Mouse (Mus musculus): ENCODE results near the gene Hoxa6. TPM values are rescaled to one million over a fixed set of nuclear protein-coding genes. Genes with fewer than 3 reads are reported as not detected.

Gene Hoxa6
- total and polyA plus RNA-seq, 3 experiments = 0.58 to 2.2 (median 2.1) TPM

DNA sequence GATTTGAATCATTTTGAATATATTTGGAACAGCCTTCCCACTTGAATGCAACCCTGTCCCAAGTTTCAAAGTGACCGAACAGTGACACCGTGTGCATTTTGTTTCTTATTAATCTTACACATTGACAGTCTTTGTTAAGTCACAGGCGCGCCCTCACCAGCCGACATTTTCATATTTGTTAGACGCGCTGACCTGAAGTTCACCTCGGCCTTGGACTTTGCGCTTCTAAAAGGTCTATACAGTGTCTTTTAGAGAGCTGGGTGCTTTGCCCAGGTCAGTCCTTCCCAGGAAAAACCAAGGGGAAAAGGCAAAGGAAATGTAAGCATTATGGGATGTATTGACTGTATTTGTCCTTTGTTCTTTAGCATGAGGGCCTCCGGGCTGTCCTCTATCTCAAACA, 13.8 kb downstream of the Hoxa6 start:
- in situ Hi-C loops (cut with MboI; ENCODE audit: low pct_ligation_motif_present, low pct_unique_long_range_greater_than_20kb, low sequenced_read_pairs) = no loop called here
- no peaks in the 10 kb centered on the region for H3K79me2 ChIP-seq (replicated peaks; ENCODE audit: control insufficient read depth, extremely low read depth, insufficient read depth, poor library complexity, severe bottlenecking)
- H3K36me3 ChIP-seq (replicated peaks in 1 of 2; ENCODE audit: control insufficient read depth in 1 of 2, insufficient read depth in 1 of 2, low read length in 1 of 2) = peaks cover 0 to 2% of the 10 kb centered on the region in 2 experiments
- no peak for DNase-seq (ENCODE audit: extremely low read depth)
- H3K4me3 ChIP-seq (replicated peaks in 1 of 3; ENCODE audit: low read depth in 2 of 3, low read length in 2 of 3, poor library complexity in 1 of 3) = no peak overlapping the region
- H3K4me2 ChIP-seq (ENCODE audit: insufficient read depth, low read depth, poor library complexity, severe bottlenecking) = no peak overlapping the region
- H3K27me3 ChIP-seq (replicated peaks) = no peaks in the 10 kb centered on the region
- H3K9me3 ChIP-seq (replicated peaks; ENCODE audit: low read length) = peaks cover 5% of the 10 kb centered on the region
- TF ChIP-seq E2F4 (IDR thresholded peaks at IDR 0.05; ENCODE audit: insufficient replicate concordance, low read depth, low read length) (no peak), ZNF384 (IDR thresholded peaks at IDR 0.05; ENCODE audit: low read depth, low read length) (no peak), KAT2A (IDR thresholded peaks at IDR 0.05; ENCODE audit: insufficient replicate concordance, low read length) (no peak), MXI1 (IDR thresholded peaks at IDR 0.05; ENCODE audit: low read depth, low read length) (no peak), EP300 (IDR thresholded peaks at IDR 0.05; ENCODE audit: low read length) (no peak), JUND (conservative IDR thresholded peaks at IDR 0.05; ENCODE audit: low read depth, low read length) (no peak), PAX5 (IDR thresholded peaks at IDR 0.05; ENCODE audit: low read length) (no peak), NELFE (IDR thresholded peaks at IDR 0.05; ENCODE audit: low read depth, low read length) (no peak), MEF2A (IDR thresholded peaks at IDR 0.05; ENCODE audit: borderline replicate concordance, low read depth, low read length) (no peak), BHLHE40 (IDR thresholded peaks at IDR 0.05; ENCODE audit: low read depth, low read length) (no peak), SMC3 (IDR thresholded peaks at IDR 0.05; ENCODE audit: low read depth, low read length) (no peak), ZKSCAN1 (IDR thresholded peaks at IDR 0.05; ENCODE audit: borderline replicate concordance, low read depth, low read length) (no peak), POLR2A (IDR thresholded peaks at IDR 0.05; ENCODE audit: low read depth, low read length) (no peak), IRF4 (IDR thresholded peaks at IDR 0.05; ENCODE audit: low read depth, low read length) (no peak), JUN (IDR thresholded peaks at IDR 0.05; ENCODE audit: insufficient read depth, low read depth, low read length) (no peak), UBTF (IDR thresholded peaks at IDR 0.05; ENCODE audit: low read depth, low read length) (no peak)
- no peak overlapping the region for H3K9ac ChIP-seq (ENCODE audit: insufficient read depth, low read depth)
- dilution Hi-C loops (cut with MboI; ENCODE audit: extremely low pct_ligation_motif_present, extremely low pct_unique_long_range_greater_than_20kb, low sequenced_read_pairs) = no loop called here
- H3K4me1 ChIP-seq (ENCODE audit: control insufficient read depth in 1 of 2, insufficient read depth in 2 of 2) = peaks cover 0 to 18% of the 10 kb centered on the region in 2 experiments; a peak in 2 of 4 replicates
- H3K27ac ChIP-seq (ENCODE audit: insufficient read depth, low read depth) = no peak overlapping the region

GRCm38 (mm10) chr6:52191860-52192550, 16.5 kb downstream of the Hoxa6 start:
- H3K4me1 ChIP-seq (ENCODE audit: control insufficient read depth in 1 of 2, insufficient read depth in 2 of 2) = peaks cover 0 to 13% of the 10 kb centered on the region in 2 experiments; a peak in 2 of 4 replicates
- peaks cover 5% of the 10 kb centered on the region for H3K9me3 ChIP-seq (replicated peaks; ENCODE audit: low read length)
- H3K27ac ChIP-seq (ENCODE audit: insufficient read depth, low read depth) = no peak overlapping the region
- no peak overlapping the region for H3K4me3 ChIP-seq (replicated peaks in 1 of 3; ENCODE audit: low read depth in 2 of 3, low read length in 2 of 3, poor library complexity in 1 of 3)
- DNase-seq (ENCODE audit: extremely low read depth) = no peak
- H3K79me2 ChIP-seq (replicated peaks; ENCODE audit: control insufficient read depth, extremely low read depth, insufficient read depth, poor library complexity, severe bottlenecking) = no peaks in the 10 kb centered on the region
- H3K4me2 ChIP-seq (ENCODE audit: insufficient read depth, low read depth, poor library complexity, severe bottlenecking) = no peak overlapping the region
- in situ Hi-C loops (cut with MboI; ENCODE audit: low pct_ligation_motif_present, low pct_unique_long_range_greater_than_20kb, low sequenced_read_pairs) = no loop called here
- dilution Hi-C loops (cut with MboI; ENCODE audit: extremely low pct_ligation_motif_present, extremely low pct_unique_long_range_greater_than_20kb, low sequenced_read_pairs) = no loop called here
- H3K36me3 ChIP-seq (replicated peaks in 1 of 2; ENCODE audit: control insufficient read depth in 1 of 2, insufficient read depth in 1 of 2, low read length in 1 of 2) = peaks cover 0 to 2% of the 10 kb centered on the region in 2 experiments
- TF ChIP-seq MXI1 (IDR thresholded peaks at IDR 0.05; ENCODE audit: low read depth, low read length) = no peak
- TF ChIP-seq JUN (IDR thresholded peaks at IDR 0.05; ENCODE audit: insufficient read depth, low read depth, low read length) = no peak
- TF ChIP-seq TBP (conservative IDR thresholded peaks at IDR 0.05; ENCODE audit: low read depth, low read length) = no peak
- TF ChIP-seq BHLHE40 (IDR thresholded peaks at IDR 0.05; ENCODE audit: low read depth, low read length) = no peak
- TF ChIP-seq MAX (IDR thresholded peaks at IDR 0.05; ENCODE audit: low read length) = no peak
- no peak for TF ChIP-seq CTCF (conservative IDR thresholded peaks at IDR 0.05 in 1 of 2, IDR thresholded peaks at IDR 0.05 in 1 of 2; ENCODE audit: low read depth in 2 of 2, low read length in 2 of 2)
- TF ChIP-seq KAT2A (IDR thresholded peaks at IDR 0.05; ENCODE audit: insufficient replicate concordance, low read length) = no peak
- TF ChIP-seq SIN3A (IDR thresholded peaks at IDR 0.05; ENCODE audit: low read length) = no peak
- TF ChIP-seq NELFE (IDR thresholded peaks at IDR 0.05; ENCODE audit: low read depth, low read length) = no peak
- TF ChIP-seq TCF12 (IDR thresholded peaks at IDR 0.05; ENCODE audit: low read depth, low read length) = no peak
- no peak for TF ChIP-seq HCFC1 (IDR thresholded peaks at IDR 0.05; ENCODE audit: low read depth, low read length)
- no peak for TF ChIP-seq POLR2AphosphoS2 (IDR thresholded peaks at IDR 0.05; ENCODE audit: low read depth, low read length)
- H3K27me3 ChIP-seq (replicated peaks) = no peaks in the 10 kb centered on the region
- H3K9ac ChIP-seq (ENCODE audit: insufficient read depth, low read depth) = no peak overlapping the region

Measured in CH12.LX (cell line).